Mouse (Mus musculus) kidney, postnatal 4 days (tissue): ENCODE data around the gene Ube2d2b.

Experiments used
- DNase-seq, 2 experiments: peaks; one replicate each; pipeline ENCODE4 v3.0.0; 2021; ENCODE audit warnings: mixed read lengths in 2 of 2

The Ube2d2b gene

GRCm38 (mm10) chr5:107855546-107855945 is 25.6 kb downstream of the Ube2d2b start:
- no peak for DNase-seq

- no peak for DNase-seq
Measured at GRCm38 (mm10) chr5:107858963-107859362, 29.1 kb downstream of the Ube2d2b start.

- DNase-seq: no peak
Measured at GRCm38 (mm10) chr5:107863971-107864370, 34.1 kb downstream of the Ube2d2b start.

GRCm38 (mm10) chr5:107866127-107867126 is 36.5 kb downstream of the Ube2d2b start:
- DNase-seq: no peak

GRCm38 (mm10) chr5:107867970-107868904 is 38.3 kb downstream of the Ube2d2b start:
- DNase-seq: peak; percentile 72 to 80

GRCm38 (mm10) chr5:107868905-107869424 is 39.1 kb downstream of the Ube2d2b start:
- peak; percentile 93 to 96 for DNase-seq

GRCm38 (mm10) chr5:107869701-107870100 is 39.8 kb downstream of the Ube2d2b start:
- DNase-seq: no peak

- DNase-seq: no peak
Measured at GRCm38 (mm10) chr5:107873330-107873729, 43.4 kb downstream of the Ube2d2b start.

GRCm38 (mm10) chr5:107873886-107874302 is 44.0 kb downstream of the Ube2d2b start:
- no peak for DNase-seq

- DNase-seq: no peak
Measured at GRCm38 (mm10) chr5:107874561-107875260, 44.8 kb downstream of the Ube2d2b start, which contains the start of gene Evi5. Evi5 (minus strand) TSS chr5:107875107.

- DNase-seq: no peak
Measured at GRCm38 (mm10) chr5:107875261-107875611, 45.3 kb downstream of the Ube2d2b start.

GRCm38 (mm10) chr5:107877053-107877452 is 47.2 kb downstream of the Ube2d2b start:
- no peak for DNase-seq

GRCm38 (mm10) chr5:107880710-107881109 is 50.8 kb downstream of the Ube2d2b start:
- DNase-seq: peak in 1 of 2 experiments; percentile 29
